Mouse (Mus musculus) fat pad, adult 2 months (tissue): ENCODE measurements around the gene Abhd11.

Source experiments
- DNase-seq: peaks from one replicate; pipeline ENCODE4 v3.0.0-alpha.2; 2011; ENCODE audit warnings: low read depth, low spot score; ENCODE audit errors: extremely low read depth

Gene Abhd11

DNA sequence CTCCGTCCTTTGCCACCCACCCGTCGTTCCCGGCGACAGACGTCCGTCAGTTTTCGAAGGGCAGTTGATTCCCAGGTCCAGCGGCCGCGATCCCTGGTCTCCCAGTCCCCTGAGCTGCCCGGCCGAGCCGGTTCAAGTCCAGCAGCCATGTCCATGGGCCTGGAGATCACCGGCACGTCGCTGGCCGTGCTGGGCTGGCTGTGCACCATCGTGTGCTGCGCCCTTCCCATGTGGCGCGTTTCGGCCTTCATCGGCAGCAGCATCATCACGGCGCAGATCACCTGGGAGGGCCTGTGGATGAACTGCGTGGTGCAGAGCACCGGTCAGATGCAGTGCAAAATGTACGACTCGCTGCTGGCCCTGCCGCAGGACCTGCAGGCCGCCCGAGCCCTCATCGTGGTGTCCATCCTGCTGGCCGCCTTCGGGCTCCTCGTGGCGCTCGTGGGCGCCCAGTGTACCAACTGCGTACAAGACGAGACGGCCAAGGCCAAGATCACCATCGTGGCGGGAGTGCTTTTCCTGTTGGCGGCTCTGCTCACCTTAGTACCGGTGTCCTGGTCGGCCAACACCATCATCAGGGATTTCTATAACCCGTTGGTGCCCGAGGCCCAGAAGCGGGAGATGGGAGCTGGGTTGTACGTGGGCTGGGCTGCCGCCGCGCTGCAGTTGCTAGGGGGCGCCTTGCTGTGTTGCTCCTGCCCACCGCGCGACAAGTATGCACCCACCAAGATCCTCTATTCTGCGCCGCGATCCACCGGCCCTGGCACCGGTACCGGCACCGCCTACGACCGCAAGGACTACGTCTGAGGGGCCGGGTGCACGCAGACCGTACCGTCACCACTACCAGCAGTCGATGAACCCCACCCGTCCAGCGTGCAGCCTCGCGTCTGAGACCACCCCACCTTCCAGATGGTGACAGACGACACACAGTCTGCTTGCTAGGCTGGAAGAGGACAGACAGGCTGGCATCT is 22.4 kb upstream of the Abhd11 start:
- no peak for DNase-seq

- no peak for DNase-seq
Observed at GRCm38 (mm10) chr5:134989166-134989565, 19.8 kb upstream of the Abhd11 start.

- DNase-seq = no peak
Observed at GRCm38 (mm10) chr5:134989741-134990140, 19.2 kb upstream of the Abhd11 start.

DNA sequence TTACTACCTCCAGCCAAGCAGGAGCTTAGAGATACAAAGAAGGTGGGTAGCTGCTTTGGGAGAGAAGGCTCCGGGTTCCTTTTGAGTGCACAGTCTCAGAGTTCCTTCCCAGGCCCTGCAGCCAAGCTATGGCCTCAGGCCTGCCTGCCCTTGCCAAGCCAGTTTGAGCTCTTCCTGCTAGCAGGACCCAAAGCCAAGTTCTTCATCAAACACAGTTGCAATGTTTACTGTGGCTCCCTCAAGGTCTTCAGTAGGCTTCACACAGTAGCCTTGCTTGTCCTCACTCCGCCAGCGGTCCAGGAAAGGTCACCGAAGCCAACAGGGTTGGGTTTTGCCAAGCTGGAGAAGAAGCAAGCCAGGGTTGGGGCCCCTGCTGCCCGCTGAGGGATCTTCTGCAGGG is 16.4 kb upstream of the Abhd11 start:
- DNase-seq = no peak

GRCm38 (mm10) chr5:134998359-134998758 is 10.6 kb upstream of the Abhd11 start:
- no peak for DNase-seq

DNA sequence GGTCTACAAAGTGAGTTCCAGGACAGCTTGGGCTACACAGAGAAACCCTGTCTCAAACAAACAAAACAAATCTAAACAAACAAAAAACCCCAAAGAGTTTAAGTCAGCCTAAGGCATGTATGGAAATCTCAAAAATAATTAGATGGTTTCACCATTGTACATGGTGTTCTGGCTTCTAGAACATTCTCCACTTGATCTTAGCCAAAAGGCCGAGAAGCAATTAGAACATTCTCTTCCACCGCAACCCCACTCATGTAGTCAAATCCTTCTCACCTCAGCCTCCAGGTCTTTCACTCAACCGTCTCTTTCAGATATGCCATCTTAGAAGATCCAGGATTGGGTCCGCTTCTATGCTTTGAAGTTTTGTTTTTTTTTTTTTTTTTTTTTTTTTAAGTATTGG is 9.2 kb upstream of the Abhd11 start:
- no peak for DNase-seq

DNA sequence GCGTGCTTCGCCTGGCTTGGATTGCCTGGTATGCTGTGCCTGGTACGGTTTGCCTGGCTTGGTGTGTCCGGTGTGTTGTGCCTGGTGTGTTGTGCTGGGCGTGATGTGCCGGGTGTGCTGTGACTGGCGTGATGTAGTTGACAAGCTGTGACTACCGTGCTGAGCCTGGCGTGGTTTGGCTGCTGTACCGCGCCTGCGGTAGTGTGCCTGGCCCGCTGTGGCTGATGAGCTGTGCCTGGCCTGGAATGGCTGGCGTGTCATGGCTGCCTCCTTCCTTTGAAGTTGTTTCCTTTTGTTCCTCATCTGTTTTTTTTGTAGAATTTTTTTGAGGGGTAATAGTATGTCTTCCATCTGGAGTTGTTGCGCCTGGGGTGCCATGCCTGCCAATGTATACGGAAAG is 8.2 kb upstream of the Abhd11 start:
- no peak for DNase-seq

GRCm38 (mm10) chr5:135001309-135001708 is 7.6 kb upstream of the Abhd11 start:
- peak; percentile 59 for DNase-seq

DNA sequence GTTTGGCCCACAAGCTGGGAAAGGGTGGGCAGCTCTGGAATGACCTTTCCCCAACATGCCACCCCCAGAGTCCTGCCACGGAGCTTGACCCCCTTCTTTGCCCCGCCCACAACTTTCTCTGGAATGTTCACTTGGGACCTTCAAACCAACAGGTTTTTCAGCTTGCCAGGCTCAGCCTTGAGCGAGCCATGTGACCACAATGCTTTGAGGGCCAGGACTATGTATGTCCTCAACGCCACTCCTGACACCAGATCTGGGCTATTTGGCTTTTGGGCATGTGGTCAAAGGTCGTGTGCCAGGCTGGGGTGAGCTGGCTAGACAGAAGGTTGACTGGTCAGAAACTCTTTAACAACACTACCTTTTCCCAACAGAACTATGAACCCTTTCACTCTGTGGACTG is 6.8 kb upstream of the Abhd11 start:
- DNase-seq = no peak

DNA sequence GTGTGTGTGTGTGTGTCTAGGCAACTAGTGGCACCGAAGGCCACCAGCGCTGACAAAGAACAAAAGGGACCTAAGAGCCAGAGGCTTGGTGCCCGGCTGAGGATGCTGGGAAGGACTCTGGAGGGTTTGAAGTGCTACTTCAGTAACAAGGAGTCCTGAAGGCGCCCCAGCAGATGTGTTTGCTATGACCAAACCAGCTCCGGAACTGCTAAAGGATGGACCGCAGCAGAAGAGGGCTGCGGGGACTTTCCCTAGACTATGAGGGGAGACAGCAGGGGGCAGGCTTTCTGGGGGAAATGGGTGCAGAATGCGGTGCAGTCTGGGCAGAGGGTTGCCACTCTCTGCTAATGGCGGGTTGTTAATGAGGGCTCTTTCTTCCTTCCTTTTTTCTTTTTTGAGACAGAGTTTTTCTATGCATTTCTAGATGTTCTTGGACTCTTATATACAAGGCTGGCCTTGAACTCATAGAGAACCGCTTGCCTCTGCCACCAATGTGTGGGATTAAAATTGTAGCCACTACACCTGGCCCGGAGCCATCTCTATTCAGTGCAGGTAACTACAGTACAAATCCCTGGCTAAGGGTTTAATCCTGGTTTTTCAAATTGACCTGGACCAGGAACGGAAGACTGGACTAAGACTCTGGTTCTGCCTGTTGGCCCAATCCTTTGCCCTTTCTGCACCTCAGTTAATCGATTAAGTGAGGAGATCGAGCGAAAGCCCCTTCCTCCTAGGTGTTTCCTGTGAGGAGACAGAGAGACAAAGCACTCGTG is 965 bp upstream of the Abhd11 start:
- DNase-seq = no peak

GRCm38 (mm10) chr5:135009590-135010319 is 803 bp downstream of the Abhd11 start:
- DNase-seq = no peak

DNA sequence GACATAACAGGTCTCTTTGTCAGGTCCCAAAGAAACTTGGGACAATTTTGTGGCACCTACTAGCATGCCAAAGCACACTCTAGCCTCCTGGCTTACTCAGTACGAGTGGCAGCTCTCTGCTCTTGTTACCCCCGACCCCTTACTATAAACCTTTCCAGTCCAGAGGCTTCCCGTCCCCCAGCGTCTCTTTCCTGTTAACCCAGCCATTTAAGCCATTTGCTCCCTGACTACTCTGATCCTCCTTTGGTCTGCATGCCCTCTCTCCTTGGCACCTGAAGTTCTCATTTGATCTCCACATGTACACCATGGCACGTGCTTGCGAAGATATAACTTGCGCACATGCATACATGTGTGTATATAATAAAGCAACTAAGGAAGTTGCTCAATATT is 1.4 kb downstream of the Abhd11 start:
- no peak for DNase-seq

- DNase-seq = no peak
Observed at GRCm38 (mm10) chr5:135010841-135011743, 2.1 kb downstream of the Abhd11 start.

- DNase-seq = no peak
Observed at GRCm38 (mm10) chr5:135011809-135012613, 3.1 kb downstream of the Abhd11 start.

- no peak for DNase-seq
Observed at GRCm38 (mm10) chr5:135012671-135013441, 3.9 kb downstream of the Abhd11 start.

GRCm38 (mm10) chr5:135015497-135015896 is 6.5 kb downstream of the Abhd11 start:
- DNase-seq = no peak

DNA sequence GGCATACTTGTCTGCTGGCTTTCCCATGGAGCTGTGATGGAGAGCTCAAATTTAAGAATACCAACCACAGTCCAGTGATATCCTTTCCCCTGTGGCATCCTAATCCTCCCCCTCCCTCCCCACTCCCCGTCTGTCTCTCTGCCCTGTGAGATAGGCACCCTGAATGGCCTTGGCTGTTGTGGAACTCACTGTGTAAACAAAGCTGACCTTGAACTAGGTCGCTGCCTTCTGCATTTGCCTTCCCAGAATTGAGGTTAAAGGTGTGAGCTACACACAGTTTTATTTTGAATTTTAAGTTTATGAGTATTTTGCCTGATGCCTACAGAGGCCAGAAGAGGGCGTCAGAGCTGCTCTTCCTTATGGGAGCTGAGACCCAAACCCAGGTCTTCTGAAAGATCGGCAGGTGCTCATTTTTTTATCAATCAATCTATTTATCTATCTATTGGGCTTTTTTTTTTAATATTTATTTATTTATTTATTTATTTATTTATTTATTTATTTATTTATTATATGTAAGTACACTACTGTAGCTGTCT is 7.3 kb downstream of the Abhd11 start:
- no peak for DNase-seq

DNA sequence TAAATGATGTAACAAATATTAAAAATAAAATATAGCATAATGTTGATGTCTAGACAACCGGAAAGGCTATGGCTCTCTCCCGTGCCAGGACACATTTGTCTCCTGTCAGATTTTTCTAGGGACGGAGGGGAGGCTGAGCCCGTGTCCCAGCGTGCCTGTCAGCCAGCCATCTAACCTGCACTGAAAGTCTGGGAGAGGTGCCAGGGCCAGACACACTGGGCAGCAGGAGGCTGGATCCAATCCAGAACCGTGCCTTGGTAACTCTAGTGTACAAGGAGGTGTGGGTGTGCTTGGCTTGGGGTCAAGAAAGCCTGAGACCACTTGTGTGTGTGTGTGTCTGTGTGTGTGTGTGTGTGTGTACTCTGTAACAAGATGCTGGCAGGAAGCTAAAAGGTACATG is 12.9 kb downstream of the Abhd11 start:
- no peak for DNase-seq
